Mouse (Mus musculus): ENCODE data around the gene Mustn1. TPM values are rescaled to one million over a fixed set of nuclear protein-coding genes. Genes with fewer than 3 reads are reported as not detected.
A peak's percentile ranks its signal among the peaks of the same experiment; 100 is the strongest.

The Mustn1 gene
- polyA plus RNA-seq, 1 experiment from 2014 or later = 1.5 TPM

DNA sequence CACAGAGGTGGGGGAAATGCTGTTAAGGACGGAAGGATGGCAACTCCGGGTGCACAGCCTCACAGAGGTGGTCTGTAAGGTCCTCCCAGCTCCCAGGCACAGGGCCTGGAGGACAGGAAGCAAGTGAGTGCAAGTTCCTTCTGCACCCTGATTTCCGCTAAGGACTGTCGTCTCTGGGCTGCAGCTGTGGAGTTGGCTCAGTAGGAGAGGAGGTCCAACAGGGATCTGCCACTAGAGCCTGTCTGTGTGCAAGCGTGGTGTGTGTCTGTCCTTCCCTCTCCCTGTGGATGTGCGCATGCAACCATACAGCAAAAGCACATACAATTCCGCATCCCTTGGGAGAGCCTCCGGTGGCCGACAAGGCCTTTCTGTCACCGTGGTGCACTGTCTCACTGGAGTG, 2.5 kb upstream of the Mustn1 start:
- Histone ChIP-seq H3K4me3 (replicated peaks; ENCODE audit: low read length) (no peak overlapping the region), H3K4me1 (replicated peaks; ENCODE audit: control insufficient read depth, insufficient read depth, low read length) (no peaks in the 10 kb centered on the region), H3K9ac (no peak overlapping the region), H3K36me3 (replicated peaks; ENCODE audit: control insufficient read depth, insufficient read depth) (peaks cover 37% of the 10 kb centered on the region), H3K27me3 (ENCODE audit: control insufficient read depth, insufficient read depth, low read length) (no peaks in the 10 kb centered on the region), H3K4me2 (replicated peaks) (no peak overlapping the region), H3K27ac (no peak overlapping the region), H3K9me3 (ENCODE audit: control insufficient read depth, low read length) (no peaks in the 10 kb centered on the region)
- WGBS = 87% methylated on average over 10 of the region's 10 CpGs
- DNase-seq (ENCODE audit: low spot score) = no peak
- ATAC-seq (ENCODE audit: low FRiP score) = no peak

DNA sequence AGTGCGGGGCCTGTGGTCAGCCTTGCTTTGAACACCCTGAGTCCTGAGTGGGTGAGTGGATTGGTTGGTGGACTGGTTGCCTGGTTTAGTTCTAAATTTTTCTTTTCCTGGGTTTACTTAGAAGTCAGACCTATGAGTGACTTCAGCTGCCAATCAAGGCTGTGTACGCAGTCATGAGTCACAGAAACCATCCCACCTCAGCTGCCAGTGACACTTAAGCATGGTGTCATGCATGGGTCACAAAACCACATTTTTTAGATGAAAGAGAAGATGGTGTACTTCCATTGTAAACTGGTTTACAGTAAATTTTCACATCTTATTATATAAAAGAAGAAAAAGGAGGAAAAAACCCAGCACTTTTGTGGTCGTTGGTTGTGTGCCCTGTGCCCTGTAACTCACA, 1.2 kb upstream of the Mustn1 start:
- 92% methylated on average over 3 of the region's 3 CpGs for WGBS
- Histone ChIP-seq H3K36me3 (replicated peaks; ENCODE audit: control insufficient read depth, insufficient read depth) (peaks cover 33% of the 10 kb centered on the region), H3K27ac (no peak overlapping the region), H3K9ac (no peak overlapping the region), H3K27me3 (ENCODE audit: control insufficient read depth, insufficient read depth, low read length) (no peaks in the 10 kb centered on the region), H3K4me3 (replicated peaks; ENCODE audit: low read length) (no peak overlapping the region), H3K4me2 (replicated peaks) (no peak overlapping the region), H3K9me3 (ENCODE audit: control insufficient read depth, low read length) (no peaks in the 10 kb centered on the region), H3K4me1 (replicated peaks; ENCODE audit: control insufficient read depth, insufficient read depth, low read length) (no peaks in the 10 kb centered on the region)
- DNase-seq (ENCODE audit: low spot score) (no peak), ATAC-seq (ENCODE audit: low FRiP score) (no peak)

DNA sequence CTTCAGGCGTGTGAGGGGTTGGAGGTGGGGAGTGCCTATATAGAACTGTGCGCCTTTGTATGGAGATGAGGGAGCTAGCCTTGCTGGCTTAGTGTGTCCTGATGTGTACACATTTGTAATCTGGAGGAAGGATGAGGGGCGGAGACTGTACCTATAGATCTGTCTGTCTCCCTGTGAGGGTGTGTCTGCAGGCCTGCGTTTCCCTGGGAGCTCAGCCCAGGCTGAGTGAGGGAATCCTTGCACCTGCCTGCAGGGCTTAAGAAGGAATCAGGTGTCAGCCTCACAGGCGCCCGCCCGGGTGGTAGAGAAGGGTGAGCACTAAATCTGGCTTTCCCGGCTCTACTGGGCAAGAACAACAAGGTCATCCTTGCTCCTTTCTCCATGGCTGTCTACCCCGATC, 794 bp downstream of the Mustn1 start:
- ATAC-seq (ENCODE audit: low FRiP score) (no peak), DNase-seq (ENCODE audit: low spot score) (no peak)
- Histone ChIP-seq H3K4me2 (replicated peaks) (no peak overlapping the region), H3K4me1 (replicated peaks; ENCODE audit: control insufficient read depth, insufficient read depth, low read length) (no peaks in the 10 kb centered on the region), H3K27ac (no peak overlapping the region), H3K9ac (no peak overlapping the region), H3K9me3 (ENCODE audit: control insufficient read depth, low read length) (no peaks in the 10 kb centered on the region), H3K27me3 (ENCODE audit: control insufficient read depth, insufficient read depth, low read length) (no peaks in the 10 kb centered on the region), H3K36me3 (replicated peaks; ENCODE audit: control insufficient read depth, insufficient read depth) (peaks cover 18% of the 10 kb centered on the region), H3K4me3 (replicated peaks; ENCODE audit: low read length) (no peak overlapping the region)
- 73% methylated on average over 9 of the region's 9 CpGs for WGBS

DNA sequence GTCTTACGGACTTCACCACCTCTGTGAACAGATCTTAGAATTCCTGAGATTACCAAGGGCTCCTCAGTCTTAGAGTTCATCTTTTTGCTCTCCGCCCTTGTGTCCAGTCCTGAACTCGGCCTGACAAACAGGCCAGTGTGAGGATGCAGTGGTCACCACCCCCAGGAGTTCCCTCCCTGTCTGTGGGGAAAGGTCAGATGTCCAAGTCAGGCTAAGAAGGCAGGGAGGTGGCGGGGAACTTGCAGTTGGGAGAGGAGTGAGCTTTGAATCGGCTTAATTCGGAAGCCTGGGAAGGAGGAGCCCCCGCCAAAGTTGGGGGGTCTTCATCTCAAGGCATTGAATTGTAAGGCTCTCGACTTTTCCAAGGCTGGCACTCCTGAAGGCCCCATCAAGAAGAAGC, 1.3 kb downstream of the Mustn1 start:
- 77% methylated on average over 8 of the region's 8 CpGs for WGBS
- Histone ChIP-seq H3K27ac (no peak overlapping the region), H3K9ac (no peak overlapping the region), H3K27me3 (ENCODE audit: control insufficient read depth, insufficient read depth, low read length) (no peaks in the 10 kb centered on the region), H3K4me3 (replicated peaks; ENCODE audit: low read length) (no peak overlapping the region), H3K9me3 (ENCODE audit: control insufficient read depth, low read length) (no peaks in the 10 kb centered on the region), H3K4me1 (replicated peaks; ENCODE audit: control insufficient read depth, insufficient read depth, low read length) (no peaks in the 10 kb centered on the region), H3K36me3 (replicated peaks; ENCODE audit: control insufficient read depth, insufficient read depth) (peaks cover 18% of the 10 kb centered on the region), H3K4me2 (replicated peaks) (no peak overlapping the region)
- ATAC-seq (ENCODE audit: low FRiP score) (no peak), DNase-seq (ENCODE audit: low spot score) (no peak)

DNA sequence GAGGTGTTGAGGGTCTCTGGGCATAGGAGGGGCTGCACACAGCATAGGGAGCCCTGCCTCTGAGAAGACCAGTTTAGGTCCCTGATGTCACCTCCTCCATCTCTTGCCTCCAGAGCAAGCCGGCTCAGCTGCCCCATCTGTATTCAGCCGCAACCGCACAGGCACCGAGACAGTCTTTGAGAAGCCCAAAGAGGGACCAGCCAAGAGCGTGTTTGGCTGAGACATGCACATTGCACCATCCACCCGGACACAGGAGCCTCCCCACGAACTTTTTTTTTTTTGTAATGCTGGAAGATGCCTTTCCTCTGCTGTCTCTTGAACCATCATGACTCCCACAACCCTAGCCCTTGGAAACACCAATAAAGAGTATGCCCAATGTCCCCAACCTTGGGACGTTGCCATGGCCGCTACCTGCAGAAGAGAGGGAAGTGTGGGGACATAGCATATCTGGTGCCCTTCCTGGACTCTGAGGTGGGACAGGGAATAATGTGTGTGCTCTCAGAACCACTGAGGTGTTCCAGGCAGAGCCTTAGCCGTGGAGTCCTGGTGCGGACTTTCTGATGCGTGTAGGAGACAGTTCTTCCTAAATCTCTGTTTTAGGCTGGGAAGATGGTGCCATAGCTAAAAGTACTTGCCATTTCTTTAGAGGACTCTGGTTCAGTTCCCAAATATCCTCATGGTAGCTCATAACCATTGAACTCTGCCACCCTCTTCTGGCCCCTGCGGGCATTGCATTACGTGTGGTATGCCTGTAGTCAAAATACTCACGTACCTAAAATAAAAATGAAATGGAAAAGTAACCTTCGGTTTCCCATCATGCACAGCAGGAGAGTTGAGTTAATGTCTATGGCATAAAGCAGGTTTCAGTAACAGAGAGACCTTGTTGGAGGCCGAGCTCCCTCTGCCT, 2.1 kb downstream of the Mustn1 start:
- Histone ChIP-seq H3K36me3 (replicated peaks; ENCODE audit: control insufficient read depth, insufficient read depth) (peaks cover 10% of the 10 kb centered on the region), H3K9me3 (ENCODE audit: control insufficient read depth, low read length) (no peaks in the 10 kb centered on the region), H3K4me1 (replicated peaks; ENCODE audit: control insufficient read depth, insufficient read depth, low read length) (no peaks in the 10 kb centered on the region), H3K27me3 (ENCODE audit: control insufficient read depth, insufficient read depth, low read length) (no peaks in the 10 kb centered on the region), H3K4me2 (replicated peaks) (no peak overlapping the region), H3K4me3 (replicated peaks; ENCODE audit: low read length) (no peak overlapping the region), H3K27ac (no peak overlapping the region), H3K9ac (no peak overlapping the region)
- ATAC-seq (ENCODE audit: low FRiP score) (no peak), DNase-seq (ENCODE audit: low spot score) (no peak)
- WGBS = 84% methylated on average over 17 of the region's 17 CpGs

DNA sequence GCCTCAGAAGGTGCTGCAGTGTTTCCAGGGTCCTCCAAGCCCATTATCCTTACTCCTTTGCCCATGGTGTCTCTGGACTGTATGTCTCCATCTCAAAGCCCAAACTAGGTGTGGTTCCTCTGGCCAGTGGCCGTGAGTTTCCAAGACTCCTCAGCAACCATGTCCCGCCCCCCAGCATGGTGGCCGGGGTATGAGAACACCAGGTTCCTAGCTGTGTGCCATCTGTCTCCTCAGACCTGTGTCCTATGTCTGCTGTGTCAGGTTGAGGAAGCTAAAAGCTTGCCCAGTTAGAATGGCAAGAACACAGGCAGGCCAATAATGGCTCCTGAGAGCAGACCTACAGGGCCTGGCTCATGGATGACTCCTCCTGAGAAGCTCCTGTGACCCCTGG, 2.7 kb downstream of the Mustn1 start:
- 96% methylated on average over 3 of the region's 3 CpGs for WGBS
- H3K27ac ChIP-seq = no peak overlapping the region
- DNase-seq (ENCODE audit: low spot score) (no peak), ATAC-seq (ENCODE audit: low FRiP score) (no peak)
- H3K27me3 ChIP-seq (ENCODE audit: control insufficient read depth, insufficient read depth, low read length) = no peaks in the 10 kb centered on the region
- H3K9ac ChIP-seq = no peak overlapping the region
- no peak overlapping the region for H3K4me3 ChIP-seq (replicated peaks; ENCODE audit: low read length)
- H3K9me3 ChIP-seq (ENCODE audit: control insufficient read depth, low read length) = no peaks in the 10 kb centered on the region
- no peaks in the 10 kb centered on the region for H3K4me1 ChIP-seq (replicated peaks; ENCODE audit: control insufficient read depth, insufficient read depth, low read length)
- H3K36me3 ChIP-seq (replicated peaks; ENCODE audit: control insufficient read depth, insufficient read depth) = 0 out of 2 replicates have a peak, but pooled peaks cover 4% of the 10 kb centered on the region
- H3K4me2 ChIP-seq (replicated peaks) = no peak overlapping the region

DNA sequence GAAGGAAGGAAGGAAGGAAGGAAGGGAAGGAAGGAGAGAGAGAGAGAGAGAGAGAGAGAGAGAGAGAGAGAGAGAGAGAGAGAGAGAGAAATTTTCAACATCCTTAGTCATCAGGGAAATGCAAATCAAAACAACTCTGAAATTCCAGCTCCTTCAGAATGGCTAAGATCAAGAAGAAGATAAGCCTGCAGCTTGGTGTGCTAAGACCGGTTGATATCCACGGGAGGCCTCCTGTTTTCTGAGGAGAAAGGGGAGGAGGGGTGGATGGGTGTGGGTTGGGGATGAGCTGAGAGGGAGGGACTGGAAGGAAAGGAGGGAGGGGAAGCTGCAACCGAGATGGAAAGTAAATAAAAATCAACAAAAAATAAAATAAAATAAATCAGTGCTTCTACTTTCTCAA, 6.3 kb downstream of the Mustn1 start:
- no peaks in the 10 kb centered on the region for H3K4me1 ChIP-seq (replicated peaks; ENCODE audit: control insufficient read depth, insufficient read depth, low read length)
- DNase-seq (ENCODE audit: low spot score) (no peak), ATAC-seq (ENCODE audit: low FRiP score) (no peak)
- H3K9me3 ChIP-seq (ENCODE audit: control insufficient read depth, low read length) = no peaks in the 10 kb centered on the region
- no peak overlapping the region for H3K4me2 ChIP-seq (replicated peaks)
- no peaks in the 10 kb centered on the region for H3K36me3 ChIP-seq (replicated peaks; ENCODE audit: control insufficient read depth, insufficient read depth)
- WGBS = 24% methylated on average over 3 of the region's 3 CpGs
- no peak overlapping the region for H3K9ac ChIP-seq
- H3K27me3 ChIP-seq (ENCODE audit: control insufficient read depth, insufficient read depth, low read length) = no peaks in the 10 kb centered on the region
- no peak overlapping the region for H3K4me3 ChIP-seq (replicated peaks; ENCODE audit: low read length)
- no peak overlapping the region for H3K27ac ChIP-seq

DNA sequence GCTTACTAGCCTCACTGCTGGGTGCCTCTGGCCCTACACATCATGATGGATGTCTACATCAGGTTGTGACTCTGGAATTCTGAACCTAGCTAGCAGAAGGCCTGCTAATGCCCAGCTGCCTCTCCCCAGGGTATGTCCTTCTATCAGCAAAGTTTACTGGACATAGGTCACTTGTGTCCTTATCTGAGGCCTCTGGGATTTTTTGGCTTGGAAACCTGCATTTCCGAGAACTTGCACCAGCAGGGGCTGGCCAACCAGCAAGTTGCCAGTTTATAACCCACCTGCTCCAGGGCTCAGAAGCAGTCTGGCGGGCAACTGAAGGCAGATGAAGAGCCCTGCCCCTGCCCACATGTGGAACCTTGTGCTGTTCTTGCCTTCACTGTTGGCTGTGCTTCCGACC, 7.2 kb downstream of the Mustn1 start, which contains the start of gene Itih4:
Itih4 (plus strand) TSS at position 273 of the 400 bp plus-strand sequence.
- H3K4me3 ChIP-seq (replicated peaks; ENCODE audit: low read length) = no peak within 1 kb of the TSS
- no peaks in the 10 kb centered on the region for H3K9me3 ChIP-seq (ENCODE audit: control insufficient read depth, low read length)
- no peaks in the 10 kb centered on the region for H3K36me3 ChIP-seq (replicated peaks; ENCODE audit: control insufficient read depth, insufficient read depth)
- H3K4me1 ChIP-seq (replicated peaks; ENCODE audit: control insufficient read depth, insufficient read depth, low read length) = no peaks in the 10 kb centered on the region
- no peak within 1 kb of the TSS for H3K9ac ChIP-seq
- no peak for ATAC-seq (ENCODE audit: low FRiP score)
- no peak for DNase-seq (ENCODE audit: low spot score)
- WGBS = 86% methylated on average over 3 of the region's 3 CpGs
- no peaks in the 10 kb centered on the region for H3K27me3 ChIP-seq (ENCODE audit: control insufficient read depth, insufficient read depth, low read length)
- no peak within 1 kb of the TSS for H3K4me2 ChIP-seq (replicated peaks)
- H3K27ac ChIP-seq = no peak within 1 kb of the TSS

DNA sequence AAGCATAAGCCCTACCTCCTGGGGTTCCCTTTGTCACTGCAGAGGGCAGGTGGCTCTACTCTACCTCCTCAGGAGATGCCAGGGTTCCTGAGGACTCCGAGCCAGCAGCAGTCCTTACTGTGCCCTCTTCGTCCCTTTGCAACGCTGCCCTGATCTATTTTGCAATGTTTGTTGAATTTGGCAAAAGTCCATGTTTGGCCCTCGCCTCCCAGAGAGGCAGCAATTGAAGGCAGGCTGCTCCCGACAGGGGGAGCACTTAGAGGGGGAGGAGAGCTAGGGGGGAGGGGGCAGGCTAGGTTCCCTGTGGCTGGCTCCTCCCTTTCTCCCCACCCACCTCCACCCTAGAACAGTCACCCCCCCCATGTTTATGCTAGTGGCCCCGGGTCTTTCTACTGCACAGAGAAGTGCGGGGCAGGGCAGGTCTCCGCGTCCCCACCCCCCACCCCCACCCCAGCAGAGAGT, 9.3 kb downstream of the Mustn1 start:
- DNase-seq (ENCODE audit: low spot score) = peak; percentile 33
- H3K9ac ChIP-seq = no peak overlapping the region

More for the DNA sequence above, 9.3 kb downstream of the Mustn1 start:
- Histone ChIP-seq H3K4me2 (replicated peaks) (no peak overlapping the region), H3K9me3 (ENCODE audit: control insufficient read depth, low read length) (no peaks in the 10 kb centered on the region), H3K36me3 (replicated peaks; ENCODE audit: control insufficient read depth, insufficient read depth) (no peaks in the 10 kb centered on the region), H3K4me1 (replicated peaks; ENCODE audit: control insufficient read depth, insufficient read depth, low read length) (no peaks in the 10 kb centered on the region), H3K4me3 (replicated peaks; ENCODE audit: low read length) (no peak overlapping the region), H3K27ac (no peak overlapping the region), H3K27me3 (ENCODE audit: control insufficient read depth, insufficient read depth, low read length) (no peaks in the 10 kb centered on the region)
- no peak for ATAC-seq (ENCODE audit: low FRiP score)
- WGBS = 19% methylated on average over 9 of the region's 9 CpGs

Measured in hindbrain, embryonic 14.5 days (tissue).